Mouse (Mus musculus): ENCODE results near the gene Clk2.
"Not testable (repeated sequence)": the region's sequence is repeated elsewhere in the genome, so short reads cannot be mapped to it uniquely, and the experiment has no call there.

The Clk2 gene

DNA sequence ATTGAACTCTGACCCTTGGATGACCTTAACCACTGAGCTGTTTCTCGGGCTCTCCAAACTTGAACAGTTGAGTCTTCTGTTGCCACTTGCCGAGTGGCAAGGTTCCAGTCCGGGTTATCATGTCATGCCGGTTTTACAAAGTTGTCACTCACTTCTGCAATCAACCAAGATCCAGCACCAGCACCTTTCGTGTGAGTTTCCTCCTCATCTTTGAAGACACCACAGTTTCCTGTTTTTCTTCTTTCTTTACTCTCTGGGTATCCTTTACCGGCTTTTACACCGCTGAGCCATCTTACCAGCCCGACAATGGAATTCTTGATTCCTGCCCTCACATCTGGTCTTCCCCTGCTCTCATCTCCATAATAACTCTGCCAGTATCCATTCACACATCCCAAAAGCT lies 25.8 kb downstream of the Clk2 start:
- DNase-seq (ENCODE audit: low spot score), result no peak

DNA sequence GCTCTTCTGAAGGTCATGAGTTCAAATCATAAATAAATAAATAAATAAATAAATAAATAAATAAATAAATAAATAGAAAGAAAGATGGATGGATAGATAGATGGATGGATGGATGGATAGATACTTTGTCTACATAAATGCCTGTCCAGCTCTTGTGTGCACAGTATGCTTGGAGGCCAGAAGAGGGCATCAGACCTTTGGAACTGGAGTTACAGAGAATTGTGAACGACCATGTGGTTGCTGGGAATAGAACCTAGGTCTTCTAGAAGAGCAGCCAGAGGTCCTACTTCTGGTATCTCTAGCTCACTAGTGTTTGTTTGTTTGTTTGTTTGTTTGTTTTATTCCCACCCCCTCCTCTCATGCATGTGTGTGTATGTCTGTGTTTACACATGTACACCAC lies 28.8 kb downstream of the Clk2 start:
- no peak for DNase-seq (ENCODE audit: low spot score)

DNA sequence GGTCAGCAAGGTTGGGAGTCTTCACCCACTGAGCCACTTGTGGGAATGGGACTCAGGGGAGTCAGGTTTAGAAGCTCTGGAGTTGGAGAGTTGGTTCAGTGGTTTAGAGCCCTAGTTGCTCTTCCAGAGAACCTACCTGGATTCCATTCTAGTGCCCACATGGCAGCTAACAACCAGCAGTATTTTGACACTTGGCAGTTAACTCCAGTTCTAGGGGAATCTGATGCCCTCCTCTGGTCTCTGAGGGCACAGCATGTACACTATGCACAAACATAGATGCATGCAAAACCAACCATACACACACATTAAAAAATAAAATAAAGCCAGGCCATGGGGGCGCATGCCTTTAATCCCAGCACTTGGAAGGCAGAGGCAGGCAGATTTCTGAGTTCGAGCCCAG lies 29.3 kb downstream of the Clk2 start:
- DNase-seq (ENCODE audit: low spot score), result no peak

DNA sequence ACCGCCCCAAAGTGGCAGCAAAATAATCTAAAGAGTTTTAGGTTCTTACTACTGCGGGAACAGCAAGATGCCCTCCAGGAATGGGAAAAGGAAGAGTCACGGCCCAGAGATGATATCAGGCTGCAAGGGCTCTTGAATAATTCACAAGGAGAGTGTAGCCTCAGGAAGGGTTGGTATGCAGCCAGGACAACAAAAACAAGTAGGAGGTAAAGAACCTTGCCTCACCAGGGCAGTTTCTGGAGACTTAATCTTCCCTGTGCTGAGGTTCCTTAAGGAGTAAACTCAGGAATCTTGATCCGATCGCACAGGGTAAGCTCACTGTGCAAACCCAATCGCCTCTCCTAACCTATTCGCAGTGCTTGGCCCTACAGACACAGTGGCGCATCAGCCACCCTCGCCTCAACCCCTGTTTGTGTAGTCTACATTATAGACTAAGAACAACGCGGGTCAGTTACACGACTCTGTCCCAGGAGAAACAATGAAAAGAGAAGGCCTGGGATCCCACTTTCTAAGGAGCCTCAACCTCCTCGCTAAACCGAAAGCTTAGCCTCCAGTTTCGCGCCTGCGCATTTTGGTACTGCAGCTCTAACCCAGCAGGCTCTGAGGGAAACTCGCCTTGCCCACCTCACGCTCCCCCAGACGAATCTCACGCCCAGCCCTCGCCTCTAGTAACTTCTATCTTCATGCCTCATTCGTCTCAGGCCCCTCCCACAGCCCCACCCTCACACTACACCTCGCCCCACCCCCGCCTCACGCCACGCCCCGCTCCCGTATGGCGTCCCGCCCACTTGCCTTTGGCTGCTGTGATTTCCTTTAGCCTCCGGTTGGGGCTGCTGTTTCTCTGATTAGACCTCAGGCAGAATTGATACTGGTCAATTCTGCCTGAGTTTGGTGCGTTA lies 31.6 kb downstream of the Clk2 start:
- peak; percentile 88 for DNase-seq (ENCODE audit: low spot score)

DNA sequence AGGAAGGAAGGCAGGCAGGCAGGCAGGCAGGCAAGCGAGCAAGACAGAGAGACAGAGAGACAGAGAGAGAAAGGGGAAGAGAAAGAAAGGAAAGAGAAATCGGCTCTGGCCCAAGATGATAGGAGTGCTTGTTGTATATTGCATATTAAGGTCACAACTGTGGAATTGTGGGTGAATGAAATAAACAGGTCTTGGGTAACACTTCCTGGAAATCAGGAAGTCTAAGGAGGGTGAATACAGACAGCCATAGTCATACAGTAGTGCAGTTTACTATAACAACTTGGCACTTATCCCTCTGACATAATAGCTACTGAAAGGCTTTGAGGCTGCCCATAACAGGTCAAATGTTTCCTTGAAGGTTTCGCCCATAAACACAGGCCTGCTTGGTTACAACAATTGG lies 35.2 kb downstream of the Clk2 start:
- DNase-seq (ENCODE audit: low spot score), result no peak

DNA sequence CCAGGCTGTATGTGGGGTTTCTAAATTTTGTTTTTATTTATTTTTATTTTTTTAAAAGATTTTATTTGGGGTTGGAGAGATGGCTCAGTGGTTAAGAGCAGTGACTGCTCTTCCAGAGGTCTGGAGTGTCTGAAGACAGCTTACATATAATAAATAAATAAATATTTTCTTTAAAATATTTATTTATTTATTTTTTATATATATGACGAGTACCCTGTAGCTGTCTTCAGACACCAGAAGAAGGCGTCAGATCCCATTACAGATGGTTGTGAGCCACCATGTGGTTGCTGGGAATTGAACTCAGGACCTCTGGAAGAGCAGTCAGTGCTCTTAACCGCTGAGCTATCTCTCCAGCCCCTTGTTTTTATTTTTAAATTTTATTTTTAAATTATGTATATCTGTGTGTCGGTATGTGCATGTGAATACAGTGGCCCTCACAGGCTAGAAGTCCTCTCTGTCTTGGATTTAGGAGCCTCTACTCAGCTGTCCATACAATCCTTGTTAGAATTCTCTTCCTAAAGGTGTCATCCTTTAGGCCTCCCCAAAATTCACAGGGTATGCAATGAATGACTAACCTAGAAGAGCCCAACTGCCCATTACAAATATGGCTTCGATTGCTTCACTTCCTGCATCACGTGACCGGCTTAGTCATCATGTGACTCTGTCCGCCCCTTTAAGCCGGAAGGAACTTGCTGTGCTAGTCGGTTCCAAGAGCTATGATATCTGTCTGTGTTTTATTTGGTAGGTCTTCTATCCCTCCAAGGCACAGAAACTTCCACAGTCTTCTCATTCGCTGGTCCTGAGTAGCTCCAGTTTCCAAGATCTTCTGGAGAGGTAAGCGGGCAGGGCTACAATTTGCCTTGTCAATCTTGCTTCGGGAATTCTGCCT lies 37.9 kb downstream of the Clk2 start, which contains the start of gene Gba:
Gene Gba (plus strand): TSS at position 676 of the 889 bp plus-strand sequence.
- DNase-seq (ENCODE audit: low spot score), result peak; percentile 78

DNA sequence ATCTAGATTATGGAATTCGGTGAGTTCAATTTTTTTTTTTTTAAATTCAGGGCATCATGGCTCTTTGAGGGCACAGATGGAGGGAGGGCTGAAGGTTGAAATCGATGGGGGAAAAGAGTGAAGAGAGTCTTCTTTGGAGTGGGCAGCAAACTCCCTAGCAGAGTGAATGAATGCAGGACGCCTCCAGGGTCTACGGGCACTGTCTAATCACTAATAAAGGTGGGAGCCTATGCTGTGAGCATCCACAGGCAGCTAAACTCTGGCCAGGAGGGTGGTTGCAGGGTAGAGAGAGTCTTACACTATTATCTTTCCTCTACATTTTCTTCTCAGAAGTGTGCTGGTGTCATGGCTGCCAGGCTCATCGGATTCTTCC lies 38.5 kb downstream of the Clk2 start:
- no peak for DNase-seq (ENCODE audit: low spot score)

DNA sequence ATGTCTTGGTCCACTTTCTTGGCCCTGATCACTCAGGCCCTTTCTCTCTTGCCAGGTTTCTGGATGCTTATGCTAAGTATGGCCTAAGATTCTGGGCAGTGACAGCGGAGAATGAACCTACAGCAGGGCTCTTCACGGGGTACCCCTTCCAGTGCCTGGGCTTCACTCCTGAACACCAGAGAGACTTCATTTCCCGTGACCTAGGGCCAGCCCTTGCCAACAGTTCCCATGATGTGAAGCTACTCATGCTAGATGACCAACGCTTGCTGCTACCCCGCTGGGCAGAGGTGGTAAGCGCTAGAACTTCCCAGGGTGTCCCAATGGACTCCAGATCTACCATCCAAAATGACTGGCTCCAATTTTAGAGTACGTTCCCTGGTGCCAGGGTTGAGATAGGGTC lies 41.5 kb downstream of the Clk2 start:
- no peak for DNase-seq (ENCODE audit: low spot score)

DNA sequence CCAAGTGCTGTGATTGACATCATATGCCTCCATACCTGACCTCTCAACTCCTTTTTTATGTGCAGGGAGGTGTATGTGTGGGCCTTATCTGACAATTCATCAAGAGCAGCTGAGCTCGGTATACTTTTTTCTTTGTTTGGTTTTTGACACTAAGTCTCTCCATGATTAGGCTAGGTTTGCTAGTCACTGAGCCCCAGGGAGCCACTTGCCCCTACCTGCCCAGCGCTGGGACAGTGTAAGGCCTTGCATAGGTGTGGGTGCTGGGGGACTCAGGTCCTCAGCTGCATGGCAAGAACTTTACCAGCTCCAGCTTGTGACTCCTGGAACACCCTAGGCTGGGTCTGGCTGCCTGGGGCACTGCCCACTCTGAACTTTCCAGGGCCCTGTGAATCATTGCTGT lies 42.1 kb downstream of the Clk2 start:
- DNase-seq (ENCODE audit: low spot score), result no peak

DNA sequence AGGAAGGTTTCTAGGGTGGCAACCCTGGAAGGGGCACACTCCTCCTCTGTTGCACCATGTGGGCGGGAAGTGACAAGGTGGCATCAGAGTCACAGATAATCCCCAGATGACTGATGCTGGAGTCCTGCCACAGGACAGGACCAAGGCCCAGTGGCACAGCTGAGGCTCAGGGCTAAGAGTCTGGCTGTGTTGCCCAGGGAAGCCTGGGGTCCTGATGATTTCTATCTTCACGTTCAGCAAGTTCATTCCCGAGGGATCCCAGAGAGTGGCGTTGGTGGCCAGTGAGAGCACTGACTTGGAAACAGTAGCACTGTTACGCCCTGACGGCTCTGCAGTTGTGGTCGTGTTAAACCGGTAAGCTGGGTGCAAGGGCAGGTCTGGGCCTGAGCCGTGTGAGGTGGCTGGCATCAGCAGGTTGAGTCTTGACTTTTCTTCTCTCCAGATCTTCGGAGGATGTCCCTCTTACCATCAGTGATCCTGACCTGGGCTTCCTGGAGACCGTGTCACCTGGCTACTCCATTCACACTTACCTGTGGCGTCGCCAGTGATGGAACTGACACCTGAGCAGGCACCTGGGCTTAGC lies 43.6 kb downstream of the Clk2 start:
- no peak for DNase-seq (ENCODE audit: low spot score)

DNA sequence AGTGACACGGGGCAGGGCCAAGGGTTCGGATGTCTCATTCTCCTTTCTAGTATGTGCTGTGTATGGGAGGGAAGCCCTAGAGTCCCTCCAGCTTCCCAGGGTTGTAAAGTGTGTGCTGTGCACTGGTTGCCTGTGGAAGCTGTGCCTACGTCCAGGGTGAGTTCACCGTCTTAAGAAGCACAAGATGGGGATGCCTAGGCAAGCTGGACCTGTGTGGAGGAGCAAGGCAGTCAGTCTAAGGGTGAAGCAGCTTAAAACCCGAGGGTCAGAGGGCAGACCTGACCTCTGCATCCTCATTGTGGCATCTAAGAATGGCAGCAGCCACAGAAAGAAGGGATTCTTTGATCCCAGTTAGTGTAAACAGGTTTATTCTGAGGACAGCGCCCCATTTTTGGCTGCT lies 44.1 kb downstream of the Clk2 start:
- DNase-seq (ENCODE audit: low spot score), result no peak

DNA sequence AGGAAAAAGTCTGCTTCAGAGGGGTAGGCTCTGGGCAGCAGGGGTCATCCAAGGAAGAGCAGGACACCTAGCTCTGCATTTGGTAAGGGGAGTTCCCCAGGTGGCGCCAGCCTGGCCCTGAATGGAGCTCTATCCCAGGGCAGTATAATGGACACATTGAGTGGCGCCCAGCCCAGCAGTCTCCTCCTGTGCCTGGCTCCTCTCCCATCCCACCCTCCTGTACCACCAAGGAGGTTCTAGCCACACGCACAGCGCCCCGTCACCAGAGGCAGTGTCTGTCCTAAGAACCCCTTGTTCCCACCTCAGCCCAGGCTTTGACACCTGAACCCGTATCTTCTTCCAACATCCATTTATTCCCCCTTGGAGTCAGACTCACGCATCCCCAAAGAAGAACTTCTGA lies 45.1 kb downstream of the Clk2 start:
- DNase-seq (ENCODE audit: low spot score), result no peak

DNA sequence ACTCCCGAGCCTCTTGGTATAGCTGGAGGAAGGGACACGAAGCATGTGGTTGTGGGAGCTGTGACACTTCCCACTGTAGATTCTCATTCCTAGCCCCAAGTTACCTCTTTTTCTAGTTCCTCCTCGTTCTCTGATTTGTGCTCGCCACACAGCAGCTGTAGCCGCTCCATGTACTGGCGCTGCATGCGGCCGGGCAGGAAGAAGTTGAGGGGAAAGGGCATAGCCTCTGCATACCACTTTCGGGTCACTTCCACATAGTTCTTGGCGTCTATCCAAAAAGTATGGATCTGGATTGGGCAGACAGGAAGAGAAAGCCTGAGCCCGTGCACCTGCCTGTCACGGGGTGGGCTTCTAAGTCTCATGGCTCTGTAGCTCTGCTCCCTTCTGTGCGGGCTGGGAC lies 45.6 kb downstream of the Clk2 start:
- DNase-seq (ENCODE audit: low spot score), result no peak

DNA sequence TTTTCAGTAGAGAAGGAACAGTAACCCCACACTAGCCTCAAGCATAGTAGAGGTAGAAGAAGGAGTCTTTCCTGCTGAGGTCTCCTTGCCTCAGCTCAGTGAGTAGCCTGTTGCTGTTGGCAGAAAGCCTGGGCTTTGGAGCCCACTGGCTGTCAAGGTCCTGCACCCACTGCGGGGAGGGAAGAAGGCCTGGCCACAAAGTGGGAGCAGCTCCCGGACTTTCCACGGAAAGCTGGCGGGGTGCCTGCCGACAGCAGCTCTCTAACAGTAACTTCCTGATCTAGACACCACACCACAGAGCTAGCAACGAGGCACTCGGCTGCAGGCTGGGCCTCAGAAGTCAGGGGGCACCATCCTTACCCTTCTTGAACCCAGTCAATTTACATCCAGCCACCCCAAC lies 46.1 kb downstream of the Clk2 start:
- no peak for DNase-seq (ENCODE audit: low spot score)

DNA sequence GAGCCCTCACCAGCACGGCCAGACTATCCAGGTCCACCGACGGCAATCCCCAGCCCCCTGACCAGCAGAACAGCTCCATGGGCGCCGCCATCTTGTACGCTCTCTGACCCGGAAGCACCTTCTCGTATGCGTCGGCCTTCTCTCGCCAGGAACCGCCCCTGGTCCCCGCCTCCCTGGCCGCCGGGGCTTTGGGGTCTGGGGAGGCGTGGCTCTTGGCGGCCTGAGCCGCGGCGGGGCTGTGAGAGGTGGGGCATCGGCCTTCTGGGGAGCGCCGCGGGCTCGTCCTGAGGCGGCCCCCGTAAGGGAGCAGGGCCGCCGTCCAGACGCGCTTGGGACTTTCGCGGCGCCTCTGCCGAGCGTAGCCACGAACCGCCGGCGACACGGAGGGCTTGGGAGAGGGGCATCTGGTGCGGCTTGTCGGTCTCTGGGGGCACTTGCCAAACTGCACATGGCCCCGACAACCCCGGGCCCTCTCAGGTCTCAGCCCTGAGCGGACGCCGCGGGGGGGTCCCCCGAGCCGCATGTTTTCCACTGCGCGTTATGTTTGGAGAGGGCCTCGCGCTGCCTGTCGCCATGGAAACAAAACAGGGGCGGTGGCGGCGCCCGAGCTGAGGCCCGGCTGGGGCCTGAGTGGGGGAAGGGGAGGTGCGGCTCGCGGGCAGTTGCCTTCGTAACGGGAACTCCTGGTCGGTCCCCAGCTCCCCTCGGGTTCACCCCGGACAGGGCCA lies 49.4 kb downstream of the Clk2 start:
- DNase-seq (ENCODE audit: low spot score), result peak; percentile 94

DNA sequence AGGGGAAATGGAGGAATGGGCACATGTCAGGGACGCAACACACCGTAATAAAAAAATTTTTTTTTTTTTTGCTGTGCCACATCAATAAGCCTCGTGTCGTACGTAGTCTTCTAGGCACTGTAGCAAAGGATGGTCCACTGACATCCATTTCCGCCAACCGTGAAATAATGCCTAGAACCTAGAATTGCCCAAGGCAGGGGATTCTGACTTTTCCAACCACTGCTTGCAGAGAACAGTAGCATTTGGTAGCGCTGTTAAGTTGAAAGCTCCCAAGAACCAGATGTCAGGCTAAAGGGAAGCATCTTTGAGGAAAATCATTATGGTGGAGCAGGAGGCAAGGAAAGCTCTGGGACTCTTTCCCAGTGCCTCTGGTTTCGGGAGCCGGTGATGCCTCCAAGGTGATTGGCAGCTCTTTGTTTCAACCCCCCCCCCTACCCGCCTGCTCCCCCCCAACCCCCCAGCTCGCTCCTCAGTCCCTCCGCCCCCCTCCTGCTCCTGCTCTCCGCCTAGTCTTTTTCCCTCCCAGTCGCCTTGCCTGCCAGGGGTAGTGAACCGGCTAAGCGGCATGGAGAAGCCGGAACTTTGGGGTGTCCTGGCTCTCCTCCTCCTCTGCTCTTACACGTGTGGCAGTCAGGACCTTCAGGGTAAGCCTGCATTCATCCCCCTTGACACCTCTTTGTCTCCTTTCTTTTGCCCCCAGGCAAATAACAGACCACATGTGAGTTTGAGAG lies 50.3 kb downstream of the Clk2 start, which contains the start of gene Thbs3:
Gene Thbs3 (plus strand): TSS at position 500 of the 731 bp plus-strand sequence.
- no peak for DNase-seq (ENCODE audit: low spot score)

DNA sequence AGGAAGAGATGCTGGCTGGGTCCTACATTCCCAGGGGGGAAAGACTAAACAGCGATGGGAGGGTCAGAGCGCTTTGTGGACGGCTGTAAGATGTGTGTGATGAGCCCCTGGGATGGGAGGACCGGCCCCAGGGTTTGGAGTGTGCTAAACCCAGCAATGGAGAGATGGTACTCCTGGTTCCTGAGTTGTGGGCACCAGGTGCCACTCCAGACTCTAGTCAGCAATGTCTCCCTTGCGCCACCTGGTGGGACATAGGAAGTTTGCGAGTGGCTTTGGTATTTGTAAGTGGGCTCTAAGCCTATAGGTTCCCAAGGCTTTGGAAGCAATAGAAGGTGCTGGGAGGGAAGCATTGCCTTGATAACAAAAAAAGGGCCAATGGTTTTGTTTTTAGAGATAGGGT lies 51.3 kb downstream of the Clk2 start:
- DNase-seq (ENCODE audit: low spot score), result peak; percentile 75

DNA sequence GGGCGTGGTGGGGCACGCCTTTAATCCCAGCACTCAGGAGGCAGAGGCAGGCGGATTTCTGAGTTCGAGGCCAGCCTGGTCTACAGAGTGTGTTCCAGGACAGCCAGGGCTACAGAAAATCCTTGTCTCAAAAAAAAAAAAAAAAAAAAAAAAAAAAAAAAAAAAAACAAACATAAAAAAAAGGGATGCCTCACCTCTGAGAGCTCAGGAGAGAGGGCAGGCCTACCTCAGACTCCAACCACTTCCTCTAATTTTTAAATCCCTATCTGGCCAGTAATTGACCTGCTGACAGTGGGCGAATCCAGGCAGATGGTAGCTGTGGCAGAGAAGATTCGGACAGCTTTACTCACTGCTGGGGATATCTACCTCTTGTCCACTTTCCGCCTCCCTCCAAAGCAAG lies 51.8 kb downstream of the Clk2 start:
- DNase-seq (ENCODE audit: low spot score), result not testable (repeated sequence)

DNA sequence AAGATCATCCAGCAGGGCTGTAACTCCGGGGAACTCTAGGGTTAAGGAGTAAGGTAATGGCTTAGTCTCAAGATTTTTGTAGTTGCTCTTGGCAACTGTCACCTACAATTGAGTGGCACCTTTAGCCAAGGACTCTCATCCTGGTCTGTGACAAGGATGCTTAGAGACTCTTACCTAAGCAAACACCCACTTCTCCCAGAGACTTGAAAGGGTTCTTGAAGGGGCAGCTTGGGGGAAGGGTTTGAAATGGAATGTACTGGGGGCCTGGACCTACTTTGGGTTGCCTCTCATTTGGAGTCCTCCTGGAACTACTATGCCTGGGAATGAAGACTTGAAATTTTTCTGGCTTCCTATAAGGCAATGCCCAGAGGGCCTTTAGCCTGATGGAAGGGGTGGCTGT lies 53.7 kb downstream of the Clk2 start:
- DNase-seq (ENCODE audit: low spot score), result no peak

DNA sequence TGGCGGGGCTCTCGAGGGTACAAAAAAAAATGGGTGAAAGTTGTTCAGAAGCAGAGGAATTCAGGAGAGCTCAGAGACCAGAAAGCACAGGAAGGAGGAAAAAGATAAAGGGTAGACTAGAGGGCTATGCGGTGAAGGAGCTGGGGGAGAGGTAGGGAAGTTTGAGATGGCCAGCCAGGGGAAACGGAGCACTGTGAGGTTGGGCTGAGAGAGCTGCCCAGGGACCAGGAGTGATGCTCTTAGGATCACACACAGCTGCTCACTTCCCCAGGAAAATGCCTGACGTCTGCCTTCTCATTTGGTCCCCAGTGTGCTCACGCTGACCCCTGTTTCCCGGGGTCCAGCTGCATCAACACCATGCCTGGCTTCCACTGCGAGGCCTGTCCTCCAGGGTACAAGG lies 55.0 kb downstream of the Clk2 start:
- no peak for DNase-seq (ENCODE audit: low spot score)

DNA sequence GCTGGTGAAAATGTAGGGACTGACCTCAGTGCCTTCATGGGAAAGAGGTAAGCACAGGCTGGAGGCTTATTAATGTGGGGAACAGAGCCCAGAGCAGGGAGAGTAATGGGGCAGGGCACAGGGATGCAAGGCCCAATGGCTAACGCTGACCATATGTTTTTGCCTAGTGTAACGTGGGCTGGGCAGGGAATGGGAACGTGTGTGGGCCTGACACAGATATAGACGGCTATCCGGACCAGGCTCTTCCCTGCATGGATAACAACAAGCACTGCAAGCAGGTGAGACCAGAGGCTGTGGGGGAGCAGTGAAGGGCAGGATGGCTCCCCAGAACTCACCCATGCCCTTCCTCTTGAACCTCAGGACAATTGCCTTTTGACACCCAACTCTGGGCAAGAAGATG lies 56.6 kb downstream of the Clk2 start:
- no peak for DNase-seq (ENCODE audit: low spot score)

Measured in ovary, postnatal 36 days (tissue).